Mouse (Mus musculus): Measurements from ENCODE around the gene Suclg2.
A peak's percentile ranks its signal among the peaks of the same experiment; 100 is the strongest.

Suclg2 gene

DNA sequence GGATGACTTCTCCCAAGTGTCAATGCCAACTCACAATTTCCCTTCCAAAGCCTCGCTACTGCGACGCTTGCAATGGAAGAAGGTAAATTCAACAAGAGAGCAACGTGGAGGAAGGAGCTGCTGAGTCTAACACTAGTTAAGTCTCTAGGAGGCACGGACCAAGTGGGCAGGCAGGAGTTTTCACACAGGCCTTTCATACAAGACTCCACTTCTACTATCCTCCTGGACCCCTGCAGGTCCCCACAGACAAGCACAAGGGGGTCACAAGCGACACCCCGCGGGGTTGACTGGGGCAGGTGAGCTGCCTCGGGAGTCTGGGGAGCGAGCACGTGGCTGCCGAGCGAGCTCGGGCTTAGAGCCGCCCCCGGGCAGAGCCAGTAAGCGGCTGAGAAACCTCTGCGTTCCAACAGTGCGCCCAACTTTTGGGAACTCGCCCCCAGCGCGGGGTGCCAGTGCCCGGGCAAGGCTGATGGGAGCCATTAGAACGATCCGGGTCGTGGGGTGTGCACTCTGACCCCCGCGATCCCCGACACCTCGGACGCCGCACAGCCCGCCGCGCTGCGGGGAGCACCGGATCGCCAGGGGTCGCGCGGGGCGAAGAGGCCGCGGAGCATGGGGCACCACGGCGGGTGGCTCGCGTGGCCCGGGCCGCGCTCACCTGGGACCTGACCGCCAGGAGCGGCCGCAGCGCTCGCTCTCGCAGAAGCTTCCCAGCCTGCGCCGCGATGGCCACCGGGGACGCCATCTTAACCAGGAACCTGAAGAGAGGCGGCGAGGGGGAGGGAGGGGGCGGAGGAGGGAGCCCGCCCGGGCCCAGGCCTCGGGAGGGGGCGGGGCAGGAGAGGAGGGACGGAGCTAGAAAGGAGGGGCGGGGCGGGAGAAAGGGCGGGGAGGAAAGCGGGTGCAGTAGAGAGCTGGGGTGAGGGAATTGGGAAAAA is at the start of gene Suclg2:
TSS of gene Suclg2 (minus strand) at position 770 of the 938 bp plus-strand sequence.
- DNase-seq (ENCODE audit: low read depth): peak; percentile 78

- no peak for DNase-seq (ENCODE audit: low read depth)
Measured at GRCm38 (mm10) chr6:95766566-95766965, 48.0 kb upstream of the Suclg2 start.

DNA sequence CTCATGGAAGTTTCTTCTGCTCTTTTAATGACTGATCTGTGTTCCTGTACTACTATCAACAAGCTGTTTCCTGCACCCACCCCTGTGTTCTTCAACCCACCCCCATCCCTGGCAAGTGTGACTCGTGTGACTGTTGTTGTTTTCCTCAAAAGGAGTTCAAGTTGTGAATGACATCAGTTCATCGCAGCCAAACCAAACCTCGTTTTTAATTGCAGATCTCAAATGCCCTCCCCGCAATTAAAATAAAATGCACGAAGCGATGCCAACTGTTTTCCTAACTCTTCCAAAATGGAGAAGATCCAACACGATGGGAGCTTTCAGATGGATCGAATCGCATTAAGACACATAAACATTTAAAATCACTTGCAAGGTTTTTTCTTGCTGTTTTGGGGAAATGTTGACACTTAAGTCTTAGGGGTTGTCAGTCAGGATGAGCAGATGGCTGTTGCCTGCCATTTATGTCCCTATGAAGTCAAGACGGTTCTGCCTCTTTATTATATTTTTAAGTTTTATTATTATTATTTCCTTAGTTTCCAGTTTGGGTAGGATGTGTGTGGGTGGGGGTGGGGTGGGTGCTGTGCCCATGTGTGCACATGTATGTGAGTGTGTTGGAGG is 41.1 kb upstream of the Suclg2 start:
- DNase-seq (ENCODE audit: low read depth): no peak

- no peak for DNase-seq (ENCODE audit: low read depth)
Measured at GRCm38 (mm10) chr6:95742378-95742777, 23.8 kb upstream of the Suclg2 start.

DNA sequence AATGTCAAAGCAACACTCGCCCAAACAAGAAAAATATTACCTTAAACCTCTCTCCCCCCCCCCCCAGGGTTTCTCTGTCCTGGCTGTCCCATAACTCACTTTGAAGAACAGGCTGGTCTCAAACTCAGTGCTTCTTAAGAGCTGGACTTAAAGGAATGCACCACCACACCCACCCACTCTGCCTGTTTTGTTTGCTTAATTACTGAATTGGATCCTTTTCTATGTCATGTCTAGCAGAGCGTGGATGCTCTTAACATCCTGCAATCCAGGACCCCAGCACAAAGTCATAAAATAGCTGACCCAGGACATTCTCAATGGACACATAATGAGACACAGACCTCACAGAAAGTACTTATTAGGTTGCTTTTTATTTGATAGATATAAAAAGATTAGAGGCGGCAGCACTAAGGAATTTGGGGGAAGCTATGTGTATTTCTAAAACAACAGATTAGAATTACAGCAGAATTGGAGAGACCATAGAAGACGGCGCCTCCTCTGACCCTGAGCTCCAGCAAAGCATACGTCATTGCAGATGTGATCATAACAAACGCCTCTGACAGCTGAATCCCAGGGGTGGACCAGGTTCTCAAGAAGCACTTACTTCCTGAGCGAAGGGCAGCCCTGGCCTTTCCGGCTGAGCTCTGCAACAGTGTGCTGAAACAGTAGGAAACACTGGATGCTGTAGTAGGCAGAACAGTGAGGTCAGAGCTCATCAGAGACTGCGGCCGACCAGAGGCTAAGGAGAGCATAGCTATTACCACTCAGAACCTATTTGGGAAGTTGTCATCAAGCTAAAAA is 13.2 kb upstream of the Suclg2 start:
- DNase-seq (ENCODE audit: low read depth): no peak

- no peak for DNase-seq (ENCODE audit: low read depth)
Measured at GRCm38 (mm10) chr6:95729399-95729798, 10.8 kb upstream of the Suclg2 start.

GRCm38 (mm10) chr6:95725281-95725680 is 6.7 kb upstream of the Suclg2 start:
- no peak for DNase-seq (ENCODE audit: low read depth)

GRCm38 (mm10) chr6:95723361-95723760 is 4.8 kb upstream of the Suclg2 start:
- no peak for DNase-seq (ENCODE audit: low read depth)

DNA sequence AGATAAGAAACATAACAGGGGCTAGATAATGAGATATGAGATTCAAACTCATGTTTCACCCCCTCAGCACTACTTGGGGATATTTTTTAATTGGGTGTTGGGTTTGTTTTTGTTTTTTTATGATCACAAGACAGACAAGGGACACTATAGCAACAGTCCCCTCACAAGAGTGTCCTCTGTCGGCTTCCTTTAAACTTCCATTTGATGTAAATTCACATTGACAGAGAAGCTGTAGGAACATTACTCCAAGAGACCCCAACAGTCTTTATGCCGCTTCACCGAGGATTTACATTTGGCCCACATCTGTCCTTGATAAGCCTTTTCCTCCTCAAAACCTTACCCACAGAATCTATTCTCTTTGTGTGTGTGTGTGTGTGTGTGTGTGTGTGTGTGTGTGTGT is 1.2 kb upstream of the Suclg2 start:
- no peak for DNase-seq (ENCODE audit: low read depth)

DNA sequence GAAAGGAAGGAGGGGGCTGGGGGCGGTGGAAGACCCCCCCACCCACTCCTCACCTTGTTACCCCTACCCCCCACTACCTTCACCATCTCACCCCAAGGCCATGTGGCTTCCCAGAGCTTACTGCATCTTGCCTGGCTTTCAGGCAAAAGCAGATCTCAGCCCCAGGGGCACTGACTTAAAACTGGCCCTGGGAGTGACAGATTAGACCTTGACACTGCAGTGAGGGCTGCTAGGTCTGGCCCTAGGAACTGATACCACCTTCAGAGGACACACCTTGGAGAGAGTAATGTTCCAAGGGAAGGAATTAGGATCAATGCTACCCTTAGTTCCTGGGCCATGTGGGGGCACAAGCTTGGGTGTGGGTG is 351 bp upstream of the Suclg2 start:
- peak; percentile 44 for DNase-seq (ENCODE audit: low read depth)

- DNase-seq (ENCODE audit: low read depth): no peak
Measured at GRCm38 (mm10) chr6:95717071-95717470, 1.5 kb downstream of the Suclg2 start.

GRCm38 (mm10) chr6:95716476-95716875 is 2.1 kb downstream of the Suclg2 start:
- DNase-seq (ENCODE audit: low read depth): no peak

- no peak for DNase-seq (ENCODE audit: low read depth)
Measured at GRCm38 (mm10) chr6:95713245-95713644, 5.4 kb downstream of the Suclg2 start.

DNA sequence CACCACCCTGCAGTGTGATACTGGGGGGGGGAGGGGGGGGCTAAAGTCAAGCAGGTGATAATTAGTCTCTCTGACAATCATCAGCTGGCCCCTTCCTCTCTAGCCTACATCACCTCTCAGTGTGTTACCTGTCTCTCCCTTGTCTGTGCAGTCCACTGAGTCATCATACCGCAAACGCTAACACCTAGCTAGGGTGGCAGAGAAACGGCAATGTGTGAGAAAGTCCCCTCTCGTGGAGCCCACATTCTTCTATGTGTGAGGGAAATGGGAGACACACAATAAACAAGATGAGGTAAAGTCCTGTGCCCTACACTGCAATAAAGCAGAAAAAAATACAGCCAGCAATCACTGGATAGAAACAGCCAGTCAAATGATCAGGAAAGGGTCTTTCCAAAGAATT is 6.5 kb downstream of the Suclg2 start:
- DNase-seq (ENCODE audit: low read depth): no peak

DNA sequence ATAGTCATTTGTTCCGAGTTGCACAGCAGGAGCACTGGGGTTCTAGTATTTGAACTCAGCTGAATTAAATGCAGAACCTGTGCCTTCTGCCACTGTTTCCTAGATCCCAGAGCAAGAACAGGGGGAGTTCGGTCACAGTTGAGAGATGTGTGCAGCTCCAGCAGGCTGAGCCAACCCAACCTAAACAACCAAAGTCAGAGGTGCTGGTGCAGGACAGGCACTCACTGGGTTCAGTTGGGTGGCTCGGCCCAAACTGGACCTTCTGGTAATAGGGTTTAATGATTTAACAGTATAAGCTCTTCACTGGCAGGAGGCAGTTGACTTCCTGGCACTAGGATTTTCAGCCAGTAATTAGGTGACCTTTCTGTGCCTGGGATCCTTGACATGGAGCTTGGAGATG is 6.9 kb downstream of the Suclg2 start:
- no peak for DNase-seq (ENCODE audit: low read depth)

GRCm38 (mm10) chr6:95710886-95711285 is 7.7 kb downstream of the Suclg2 start:
- no peak for DNase-seq (ENCODE audit: low read depth)

DNA sequence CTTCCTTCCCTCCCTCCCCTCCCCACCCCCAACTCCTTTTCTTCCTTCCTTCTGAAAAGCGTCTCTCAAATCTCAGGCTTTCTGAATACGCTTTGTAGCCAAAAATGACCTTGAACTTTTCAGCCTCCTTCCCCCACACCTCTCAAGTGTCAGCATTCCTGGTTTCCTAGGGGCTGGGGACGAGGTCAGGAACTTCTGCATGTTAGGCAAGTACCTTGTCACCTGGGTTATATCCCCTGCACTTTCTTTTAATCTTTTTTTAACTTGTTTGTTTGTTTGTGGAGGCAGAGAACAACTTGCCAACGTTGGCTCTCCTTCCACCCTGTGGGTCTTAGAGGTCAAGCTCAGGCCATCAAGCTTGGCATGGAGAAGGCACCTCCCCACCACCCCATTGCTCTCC is 9.1 kb downstream of the Suclg2 start:
- no peak for DNase-seq (ENCODE audit: low read depth)

GRCm38 (mm10) chr6:95709106-95709505 is 9.5 kb downstream of the Suclg2 start:
- no peak for DNase-seq (ENCODE audit: low read depth)

DNA sequence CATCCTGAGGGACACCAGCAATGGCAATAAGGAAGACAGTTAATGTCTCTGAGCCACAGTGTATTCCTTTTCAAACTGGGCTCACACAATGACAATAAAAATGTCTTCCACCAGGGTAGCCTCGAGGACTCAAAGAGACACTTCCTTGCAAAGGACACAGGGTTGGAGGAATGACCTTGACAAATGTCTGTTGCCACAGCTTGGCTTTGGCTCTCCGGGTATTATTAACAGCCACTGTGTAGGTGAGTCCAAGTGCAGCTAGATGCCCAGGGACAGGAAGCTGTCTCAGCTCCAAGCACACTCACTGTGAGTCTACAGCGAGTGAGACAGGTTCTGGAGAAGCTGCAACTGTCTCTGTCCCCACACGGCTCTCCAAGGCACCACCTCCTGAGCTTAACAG is 14.0 kb downstream of the Suclg2 start:
- DNase-seq (ENCODE audit: low read depth): no peak

- DNase-seq (ENCODE audit: low read depth): no peak
Measured at GRCm38 (mm10) chr6:95702200-95702599, 16.4 kb downstream of the Suclg2 start.

GRCm38 (mm10) chr6:95701786-95702185 is 16.8 kb downstream of the Suclg2 start:
- DNase-seq (ENCODE audit: low read depth): no peak

- DNase-seq (ENCODE audit: low read depth): no peak
Measured at GRCm38 (mm10) chr6:95700981-95701610, 17.5 kb downstream of the Suclg2 start.
